Mouse (Mus musculus): Measurements from ENCODE around the gene Tbl1xr1. TPM values are rescaled to one million over a fixed set of nuclear protein-coding genes. Genes with fewer than 3 reads are reported as not detected.

The Tbl1xr1 gene
- polyA plus RNA-seq, 1 experiment from 2014 or later, result 10.5 TPM

GRCm38 (mm10) chr3:22223023-22223422 lies 146.6 kb downstream of the Tbl1xr1 start:
- Histone ChIP-seq H3K27me3 (replicated peaks) (no peaks in the 10 kb centered on the region), H3K36me3 (peaks cover 10% of the 10 kb centered on the region), H3K9me3 (no peaks in the 10 kb centered on the region), H3K4me1 (0 out of 2 replicates have a peak, but pooled peaks cover 2% of the 10 kb centered on the region), H3K9ac (no peak overlapping the region), H3K4me2 (no peak overlapping the region), H3K4me3 (no peak overlapping the region), H3K27ac (replicated peaks) (no peak overlapping the region)
- no peak for ATAC-seq (ENCODE audit: extremely low read depth, insufficient number of reproducible peaks, low FRiP score, low TSS enrichment)
- 82% methylated on average over 5 of the region's 5 CpGs for WGBS

DNA sequence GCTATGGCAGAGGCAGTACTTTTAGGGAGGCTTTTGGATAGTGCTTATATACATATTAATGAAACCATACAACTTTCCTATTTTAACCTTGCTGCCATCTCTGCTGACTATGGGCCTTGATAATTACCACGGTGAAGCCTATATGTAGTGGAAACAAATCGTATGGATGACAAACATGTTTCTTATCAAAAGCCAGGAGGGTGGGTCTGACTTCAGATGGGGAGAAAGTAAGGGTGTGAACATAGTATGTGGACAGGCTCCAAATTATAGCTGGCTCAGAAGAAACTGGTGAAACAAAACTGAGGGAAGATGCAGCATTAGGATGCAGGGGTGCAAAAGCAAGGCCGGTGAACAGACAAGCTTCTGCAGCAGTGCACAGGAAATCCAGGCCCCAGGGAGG lies 151.6 kb downstream of the Tbl1xr1 start:
- Histone ChIP-seq H3K27ac (replicated peaks) (no peak overlapping the region), H3K4me3 (no peak overlapping the region), H3K36me3 (no peaks in the 10 kb centered on the region), H3K4me2 (no peak overlapping the region), H3K9ac (no peak overlapping the region), H3K27me3 (replicated peaks) (no peaks in the 10 kb centered on the region), H3K9me3 (no peaks in the 10 kb centered on the region), H3K4me1 (no peaks in the 10 kb centered on the region)
- 56% methylated on average over 3 of the region's 3 CpGs for WGBS
- ATAC-seq (ENCODE audit: extremely low read depth, insufficient number of reproducible peaks, low FRiP score, low TSS enrichment), result no peak

DNA sequence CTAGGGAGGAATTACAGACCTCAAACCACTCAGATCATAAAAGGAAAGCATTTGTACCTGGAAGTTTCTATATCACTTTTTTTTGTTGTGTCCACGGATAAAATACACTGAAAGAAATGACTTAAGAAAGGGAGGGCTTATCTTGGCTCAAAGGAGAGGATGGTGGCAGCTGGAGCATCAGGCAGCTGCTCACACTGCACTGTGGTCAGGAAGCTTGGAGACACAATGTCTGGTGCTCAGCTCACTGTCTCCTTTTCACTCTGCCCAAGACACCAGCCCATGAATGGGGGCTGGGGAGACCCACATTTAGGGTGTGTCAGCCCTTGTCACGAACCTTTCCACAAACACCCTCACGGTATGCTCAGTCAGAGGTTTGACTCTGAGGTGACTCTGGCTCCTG lies 154.2 kb downstream of the Tbl1xr1 start:
- no peak for ATAC-seq (ENCODE audit: extremely low read depth, insufficient number of reproducible peaks, low FRiP score, low TSS enrichment)
- 43% methylated on average over 3 of the region's 3 CpGs for WGBS

GRCm38 (mm10) chr3:22238106-22238900 lies 161.9 kb downstream of the Tbl1xr1 start:
- peaks cover 24% of the 10 kb centered on the region for H3K9me3 ChIP-seq
- 76% methylated on average over 16 of the region's 16 CpGs for WGBS
- H3K4me2 ChIP-seq, result no peak overlapping the region
- no peaks in the 10 kb centered on the region for H3K4me1 ChIP-seq
- H3K27ac ChIP-seq (replicated peaks), result no peak overlapping the region
- H3K27me3 ChIP-seq (replicated peaks), result no peaks in the 10 kb centered on the region
- no peak for ATAC-seq (ENCODE audit: extremely low read depth, insufficient number of reproducible peaks, low FRiP score, low TSS enrichment)
- no peak overlapping the region for H3K9ac ChIP-seq
- H3K36me3 ChIP-seq, result no peaks in the 10 kb centered on the region
- no peak overlapping the region for H3K4me3 ChIP-seq

More for the DNA sequence above, 154.2 kb downstream of the Tbl1xr1 start:
- Histone ChIP-seq H3K27me3 (replicated peaks) (no peaks in the 10 kb centered on the region), H3K36me3 (no peaks in the 10 kb centered on the region), H3K4me2 (no peak overlapping the region), H3K9me3 (peaks cover 9% of the 10 kb centered on the region; the same call in 1 of the 2 replicates), H3K4me1 (no peaks in the 10 kb centered on the region), H3K4me3 (no peak overlapping the region), H3K9ac (no peak overlapping the region), H3K27ac (replicated peaks) (no peak overlapping the region)

All from heart, embryonic 13.5 days (tissue).